Mouse (Mus musculus) embryonic facial prominence, embryonic 14.5 days (tissue): Measurements from ENCODE around the gene Immp2l. TPM values are rescaled to one million over a fixed set of nuclear protein-coding genes. Genes with fewer than 3 reads are reported as not detected.
A peak's percentile ranks its signal among the peaks of the same experiment; 100 is the strongest.

Source experiments
- ATAC-seq: fragments of 200-750 bp; cut with Nextera tagmentation; 2 replicates; pipeline ENCODE4 v1.8.0; 2017; ENCODE audit warnings: low read depth, moderate number of reproducible peaks, moderate TSS enrichment
- DNase-seq: peaks from one replicate; pipeline ENCODE4 v3.0.0-alpha.2; 2015; ENCODE audit warnings: low spot score
- H3K27ac ChIP-seq: fragments of 300-500 bp; sonication (generic); replicated peaks from 2 replicates; pipeline ENCODE4 v1.5.1; 2014; ENCODE audit warnings: low read depth, mild to moderate bottlenecking, low read length, moderate library complexity
- H3K27me3 ChIP-seq: fragments of 300-500 bp; sonication (generic); replicated peaks from 2 replicates; pipeline ENCODE4 v1.6.1; 2014; ENCODE audit warnings: low read length; ENCODE audit not compliant: control insufficient read depth, insufficient read depth
- H3K36me3 ChIP-seq: fragments of 300-500 bp; sonication (generic); 2 replicates; pipeline ENCODE4 v1.6.1; 2014; ENCODE audit warnings: low read length, mixed read lengths; ENCODE audit not compliant: control insufficient read depth, insufficient read depth
- H3K4me1 ChIP-seq: fragments of 300-500 bp; sonication (generic); 2 replicates; pipeline ENCODE4 v1.6.1; 2014; ENCODE audit warnings: antibody characterized with exemption, low read length; ENCODE audit not compliant: control insufficient read depth, insufficient read depth
- H3K4me2 ChIP-seq: fragments of 300-500 bp; sonication (generic); 2 replicates; pipeline ENCODE4 v1.6.1; 2014; ENCODE audit warnings: low read depth, mild to moderate bottlenecking, low read length, moderate library complexity, mixed read lengths
- H3K4me3 ChIP-seq: fragments of 300-500 bp; sonication (generic); 2 replicates; pipeline ENCODE4 v1.5.1; 2014; ENCODE audit warnings: low read depth, mild to moderate bottlenecking, low read length
- H3K9ac ChIP-seq: fragments of 300-500 bp; sonication (generic); 2 replicates; pipeline ENCODE4 v1.6.1; 2014; ENCODE audit warnings: low read depth, mild to moderate bottlenecking, low read length, moderate library complexity, mixed read lengths
- H3K9me3 ChIP-seq: fragments of 300-500 bp; sonication (generic); 2 replicates; pipeline ENCODE4 v1.6.1; 2016; ENCODE audit warnings: low read length; ENCODE audit not compliant: control insufficient read depth
- WGBS: fragments of 180-500 bp; shearing (Covaris S2); extraction: QIAGEN DNeasy Blood & Tissue Kit; methylation state at CpG from one replicate; pipeline ENCODE4 v1.1.7; 2014; 5-methylcytosine and 5-hydroxymethylcytosine counted together
- polyA plus RNA-seq: library from polyadenylated mRNA; unstranded; fragments of >200 nt; fragmentation: Nextera tagmentation; extraction: Ambion mirVana; gene quantifications from 2 replicates; pipeline ENCODE4 v1.2.1, GENCODE M21; 2014

Immp2l gene
- polyA plus RNA-seq, 1 experiment from 2014 or later: 15.9 TPM

GRCm38 (mm10) chr12:41487005-41487404 lies 463.1 kb downstream of the Immp2l start:
- 0 out of 2 replicates have a peak, but pooled peaks have one; percentile 34 for ATAC-seq
- Histone ChIP-seq H3K4me1 (no peaks in the 10 kb centered on the region), H3K27ac (no peak overlapping the region), H3K9me3 (no peaks in the 10 kb centered on the region), H3K9ac (no peak overlapping the region), H3K4me2 (no peak overlapping the region), H3K4me3 (no peak overlapping the region), H3K36me3 (no peaks in the 10 kb centered on the region), H3K27me3 (no peaks in the 10 kb centered on the region)
- DNase-seq: peak; percentile 63
- WGBS: 25% methylated on average over 5 of the region's 5 CpGs

DNA sequence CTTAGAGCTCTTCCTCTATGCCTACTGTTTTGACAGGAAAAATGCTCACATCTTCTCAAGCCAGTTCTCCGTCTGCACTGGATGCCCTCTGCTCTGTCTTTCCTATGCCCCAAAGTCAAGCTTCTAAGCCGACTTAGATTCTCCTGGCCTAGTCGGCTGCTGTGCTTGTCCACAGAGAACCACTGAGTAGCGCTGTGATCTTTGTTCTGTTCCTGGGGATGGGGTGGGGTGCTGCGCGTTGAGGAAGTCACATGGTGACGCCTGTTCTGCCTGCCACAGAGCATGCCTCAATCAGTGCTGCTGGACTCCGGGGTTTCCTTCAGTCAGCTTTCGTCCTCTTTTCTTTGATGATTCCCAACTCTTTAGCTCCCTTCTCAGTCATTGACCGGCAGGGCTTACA lies 470.7 kb downstream of the Immp2l start:
- ATAC-seq: no peak
- Histone ChIP-seq H3K27me3 (no peaks in the 10 kb centered on the region), H3K4me1 (no peaks in the 10 kb centered on the region), H3K4me3 (no peak overlapping the region), H3K9me3 (no peaks in the 10 kb centered on the region), H3K4me2 (no peak overlapping the region), H3K27ac (no peak overlapping the region), H3K36me3 (no peaks in the 10 kb centered on the region), H3K9ac (no peak overlapping the region)
- WGBS: 35% methylated on average over 10 of the region's 10 CpGs
- peak; percentile 20 for DNase-seq

DNA sequence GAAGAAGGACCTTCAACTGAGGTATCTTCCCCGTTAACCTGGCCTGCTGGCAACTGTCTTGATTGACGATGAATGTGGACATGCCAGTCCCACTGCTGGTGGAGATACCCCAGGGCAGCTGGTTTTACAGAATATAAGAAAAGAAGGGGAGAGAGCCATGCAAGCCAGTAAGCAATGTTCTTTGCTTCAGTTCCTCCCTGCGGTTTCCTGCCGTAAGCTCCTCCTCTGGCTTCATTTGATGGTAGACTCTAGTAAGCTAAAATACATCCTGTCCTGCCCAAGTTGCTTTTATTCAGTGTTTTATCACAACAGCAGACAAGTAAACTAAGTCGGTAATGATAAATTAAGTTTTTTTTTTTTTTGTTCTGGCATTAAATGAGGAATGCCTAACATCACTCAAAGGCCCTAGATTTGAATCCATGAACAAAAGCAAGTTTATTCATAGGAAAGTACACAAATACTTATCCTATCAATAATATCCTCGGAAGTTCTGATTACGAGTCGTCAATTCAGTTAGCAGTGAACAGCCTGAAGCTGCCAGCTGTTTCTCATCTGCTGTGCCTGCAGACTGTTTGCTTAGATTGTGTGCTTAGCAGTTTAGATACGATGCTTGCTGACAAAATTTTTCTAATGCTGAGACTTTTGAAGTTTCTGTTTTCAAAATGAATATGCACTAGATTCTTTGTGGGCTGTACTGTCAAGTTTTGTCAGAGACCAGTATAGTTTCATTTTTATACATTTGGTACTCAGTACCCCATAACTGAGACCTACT lies 476.3 kb downstream of the Immp2l start:
- H3K36me3 ChIP-seq: no peaks in the 10 kb centered on the region

DNA sequence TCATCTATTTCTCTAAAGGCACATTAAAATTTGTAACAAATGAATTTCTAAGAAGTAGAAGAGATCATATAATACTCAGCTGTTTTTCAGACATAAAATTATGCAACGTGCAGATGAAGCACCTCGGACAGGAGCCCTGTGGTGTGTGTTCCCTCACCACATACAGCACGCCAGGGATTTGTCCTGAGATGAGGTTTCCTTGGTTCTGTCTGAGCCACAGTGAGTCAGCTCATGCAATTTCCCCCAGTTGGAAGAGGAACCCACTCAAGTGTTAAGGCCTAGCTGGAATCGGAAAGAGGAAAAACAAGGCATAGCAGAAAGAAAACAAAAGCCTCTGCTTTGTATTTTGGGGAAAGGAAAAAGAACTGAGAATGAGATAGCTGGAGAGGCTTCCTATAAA lies 484.7 kb downstream of the Immp2l start:
- no peak overlapping the region for H3K9ac ChIP-seq
- WGBS: 78% methylated on average over 4 of the region's 4 CpGs

More for the DNA sequence above, 476.3 kb downstream of the Immp2l start:
- H3K4me1 ChIP-seq: no peaks in the 10 kb centered on the region
- 53% methylated on average over 9 of the region's 9 CpGs for WGBS
- H3K9ac ChIP-seq: no peak overlapping the region
- no peak for ATAC-seq
- H3K27me3 ChIP-seq: no peaks in the 10 kb centered on the region
- H3K9me3 ChIP-seq: no peaks in the 10 kb centered on the region
- DNase-seq: no peak
- H3K27ac ChIP-seq: no peak overlapping the region
- H3K4me3 ChIP-seq: no peak overlapping the region
- no peak overlapping the region for H3K4me2 ChIP-seq

GRCm38 (mm10) chr12:41510588-41510987 lies 486.7 kb downstream of the Immp2l start:
- WGBS: 69% methylated on average over 3 of the region's 3 CpGs

More for the DNA sequence above, 484.7 kb downstream of the Immp2l start:
- no peaks in the 10 kb centered on the region for H3K4me1 ChIP-seq
- no peak overlapping the region for H3K4me2 ChIP-seq
- DNase-seq (no peak), ATAC-seq (no peak)
- H3K27me3 ChIP-seq: no peaks in the 10 kb centered on the region
- no peak overlapping the region for H3K4me3 ChIP-seq
- no peaks in the 10 kb centered on the region for H3K36me3 ChIP-seq
- H3K9me3 ChIP-seq: no peaks in the 10 kb centered on the region
- H3K27ac ChIP-seq: no peak overlapping the region

GRCm38 (mm10) chr12:41518897-41519296 lies 495.0 kb downstream of the Immp2l start:
- ATAC-seq (no peak), DNase-seq (no peak)
- no peaks in the 10 kb centered on the region for H3K27me3 ChIP-seq
- WGBS: 50% methylated on average over 5 of the region's 5 CpGs
- H3K9me3 ChIP-seq: no peaks in the 10 kb centered on the region
- no peak overlapping the region for H3K9ac ChIP-seq
- no peaks in the 10 kb centered on the region for H3K4me1 ChIP-seq
- no peaks in the 10 kb centered on the region for H3K36me3 ChIP-seq
- H3K4me3 ChIP-seq: no peak overlapping the region
- no peak overlapping the region for H3K4me2 ChIP-seq
- H3K27ac ChIP-seq: no peak overlapping the region

More at GRCm38 (mm10) chr12:41510588-41510987, 486.7 kb downstream of the Immp2l start:
- H3K36me3 ChIP-seq: no peaks in the 10 kb centered on the region
- H3K9me3 ChIP-seq: no peaks in the 10 kb centered on the region
- H3K27ac ChIP-seq: no peak overlapping the region
- no peak overlapping the region for H3K9ac ChIP-seq
- ATAC-seq (no peak), DNase-seq (no peak)
- no peak overlapping the region for H3K4me3 ChIP-seq
- H3K4me2 ChIP-seq: no peak overlapping the region
- H3K4me1 ChIP-seq: no peaks in the 10 kb centered on the region
- H3K27me3 ChIP-seq: no peaks in the 10 kb centered on the region

DNA sequence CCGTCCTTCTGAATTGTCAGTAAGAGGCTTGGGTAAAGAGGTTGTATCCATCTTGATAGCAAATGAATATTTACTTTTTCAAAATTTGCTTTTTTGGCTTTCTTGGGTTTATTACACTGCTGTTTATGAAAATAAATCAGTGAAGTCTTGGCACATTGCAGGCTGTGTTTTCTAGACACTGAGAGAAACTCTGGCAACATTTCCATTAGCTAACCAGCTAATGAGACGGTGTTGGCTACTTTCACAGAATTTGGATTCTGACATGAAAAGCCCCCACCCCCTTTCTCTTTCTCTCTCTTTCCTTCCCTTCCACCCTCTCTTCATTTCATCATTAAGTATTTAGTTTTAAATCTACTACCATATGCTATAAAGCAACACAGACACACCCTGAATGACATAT lies 496.4 kb downstream of the Immp2l start:
- H3K4me1 ChIP-seq: no peaks in the 10 kb centered on the region
- H3K4me3 ChIP-seq: no peak overlapping the region
- no peak for DNase-seq
- H3K9me3 ChIP-seq: no peaks in the 10 kb centered on the region
- ATAC-seq: no peak
- H3K9ac ChIP-seq: no peak overlapping the region
- H3K27ac ChIP-seq: no peak overlapping the region
- no peak overlapping the region for H3K4me2 ChIP-seq
- H3K27me3 ChIP-seq: no peaks in the 10 kb centered on the region
- H3K36me3 ChIP-seq: no peaks in the 10 kb centered on the region
- WGBS: 82% methylated on average over 2 of the region's 2 CpGs

GRCm38 (mm10) chr12:41521671-41522070 lies 497.8 kb downstream of the Immp2l start:
- no peak for ATAC-seq
- no peaks in the 10 kb centered on the region for H3K9me3 ChIP-seq
- no peaks in the 10 kb centered on the region for H3K27me3 ChIP-seq
- no peaks in the 10 kb centered on the region for H3K36me3 ChIP-seq
- no peak overlapping the region for H3K27ac ChIP-seq
- H3K9ac ChIP-seq: no peak overlapping the region
- no peaks in the 10 kb centered on the region for H3K4me1 ChIP-seq
- H3K4me2 ChIP-seq: no peak overlapping the region
- no peak for DNase-seq
- WGBS: 88% methylated on average over 2 of the region's 2 CpGs
- H3K4me3 ChIP-seq: no peak overlapping the region

- no peaks in the 10 kb centered on the region for H3K9me3 ChIP-seq
- no peak overlapping the region for H3K27ac ChIP-seq
- H3K9ac ChIP-seq: no peak overlapping the region
- DNase-seq: no peak
- H3K36me3 ChIP-seq: no peaks in the 10 kb centered on the region
- no peak overlapping the region for H3K4me3 ChIP-seq
- H3K4me1 ChIP-seq: no peaks in the 10 kb centered on the region
- H3K27me3 ChIP-seq: no peaks in the 10 kb centered on the region
- no peak overlapping the region for H3K4me2 ChIP-seq
- no peak for ATAC-seq
- 61% methylated on average over 2 of the region's 2 CpGs for WGBS
Measured at GRCm38 (mm10) chr12:41526688-41527087, 502.8 kb downstream of the Immp2l start.
